Mouse (Mus musculus) yolk sac, embryonic 10.5 days (tissue): ENCODE measurements around the gene Fibcd1.

Source experiments
- DNase-seq: peaks from one replicate; pipeline ENCODE4 v3.0.0-alpha.2; 2017; ENCODE audit warnings: low spot score

Gene Fibcd1

DNA sequence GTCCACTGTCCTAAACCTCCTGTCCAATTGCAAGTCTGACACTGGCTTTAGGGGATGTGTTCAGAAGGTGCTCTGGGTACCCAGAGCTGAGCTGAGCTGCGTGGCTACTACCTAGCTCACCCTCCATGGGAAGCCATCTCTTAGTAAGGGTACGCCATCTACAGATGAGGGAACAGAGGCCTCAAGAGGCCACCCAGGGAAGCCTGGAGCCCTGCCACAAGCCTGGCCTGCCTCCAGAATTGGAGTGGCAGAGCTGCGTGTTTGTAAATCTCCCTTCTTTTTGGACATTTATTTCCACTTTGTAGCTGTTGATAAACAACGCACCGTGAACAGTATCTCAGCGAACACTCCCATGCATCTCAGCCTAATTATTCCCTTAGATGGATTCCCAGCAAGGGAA, 11.4 kb upstream of the Fibcd1 start:
- DNase-seq = no peak

- no peak for DNase-seq
Observed at GRCm38 (mm10) chr2:31855991-31856390, 10.2 kb upstream of the Fibcd1 start.

DNA sequence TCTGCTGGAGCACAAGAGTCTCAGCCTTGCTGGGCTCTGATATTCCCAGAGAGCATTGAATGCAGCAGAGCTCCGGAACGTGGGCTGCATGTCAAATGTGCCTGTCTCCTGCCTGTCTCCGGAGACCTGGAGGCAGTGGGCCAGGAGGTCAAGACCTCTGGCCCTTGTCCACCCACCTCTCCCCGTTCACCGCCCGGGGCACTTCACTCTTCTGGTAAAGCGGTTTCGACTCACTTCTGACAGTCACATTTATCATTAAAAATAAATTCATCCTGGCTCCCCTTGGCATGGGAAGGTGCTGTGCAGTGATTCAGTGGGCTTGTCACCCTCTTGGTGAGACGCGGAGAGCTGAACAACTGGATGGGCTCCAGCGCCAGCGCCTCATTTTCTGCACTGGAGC, 4.3 kb upstream of the Fibcd1 start:
- DNase-seq = no peak

GRCm38 (mm10) chr2:31847908-31848307, 2.1 kb upstream of the Fibcd1 start:
- peak; percentile 30 for DNase-seq

- no peak for DNase-seq
Observed at GRCm38 (mm10) chr2:31846692-31847660, 1.2 kb upstream of the Fibcd1 start.

DNA sequence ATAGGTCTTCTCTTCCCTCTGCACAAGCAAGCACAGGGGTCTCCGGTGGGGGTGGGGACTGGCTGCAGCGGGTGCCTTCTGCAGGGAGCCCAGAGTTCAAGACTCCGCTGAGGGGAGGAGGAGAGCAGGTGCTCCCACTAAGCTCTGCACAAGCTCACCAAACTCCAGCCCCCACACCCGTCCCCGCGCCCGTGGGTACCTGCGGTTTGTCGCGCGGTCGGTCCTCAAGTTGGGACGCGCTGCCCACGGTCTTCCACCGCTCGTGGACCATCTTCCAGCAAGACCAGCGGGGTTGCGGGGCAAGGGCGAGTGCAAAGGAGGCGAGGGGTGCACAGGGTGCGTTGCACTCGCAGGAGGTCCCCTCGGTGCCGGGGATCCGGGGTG, 301 bp downstream of the Fibcd1 start:
- DNase-seq = no peak

DNA sequence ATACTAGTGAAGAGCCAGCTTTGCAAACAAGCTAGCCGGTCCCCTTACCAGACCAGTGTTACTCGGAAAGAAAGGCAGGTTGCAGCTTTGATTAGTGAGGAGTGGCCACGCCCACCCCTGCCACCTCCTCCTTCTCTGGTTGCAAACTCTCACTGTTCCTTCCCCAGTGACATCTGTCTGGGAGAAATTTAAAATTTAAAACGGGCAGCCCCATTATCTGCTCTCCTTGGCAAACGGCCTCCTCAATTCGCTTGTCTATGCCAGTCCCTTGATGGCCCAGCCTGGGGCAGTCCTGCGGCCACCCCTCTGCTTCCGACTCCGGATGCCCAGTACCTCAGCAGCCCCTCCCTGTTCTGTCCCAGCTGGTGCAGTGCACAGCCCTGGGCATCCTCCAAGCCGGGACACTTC, 1.1 kb downstream of the Fibcd1 start:
- no peak for DNase-seq

- peak; percentile 31 for DNase-seq
Observed at GRCm38 (mm10) chr2:31838868-31839267, 6.9 kb downstream of the Fibcd1 start.

GRCm38 (mm10) chr2:31836985-31837384, 8.8 kb downstream of the Fibcd1 start:
- no peak for DNase-seq

DNA sequence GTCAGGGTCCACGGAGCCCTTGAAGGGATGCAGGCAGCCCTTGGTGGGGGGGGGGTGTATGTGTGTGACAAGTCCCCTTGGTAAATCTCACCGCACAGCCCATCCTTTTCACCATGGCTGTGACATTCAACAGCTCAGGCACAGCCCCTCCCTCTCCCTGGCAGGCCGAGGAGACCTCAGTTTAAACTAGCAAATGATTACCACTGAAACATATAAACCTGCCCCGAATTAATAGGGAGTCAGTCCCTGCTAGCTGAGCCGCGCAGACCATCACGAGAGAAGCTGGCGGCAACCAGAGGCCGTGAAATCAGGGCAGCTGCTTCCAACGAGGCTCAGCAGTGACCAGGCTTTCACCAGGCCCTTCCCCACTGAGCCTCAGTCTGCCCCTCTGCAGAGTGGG, 9.7 kb downstream of the Fibcd1 start:
- no peak for DNase-seq

GRCm38 (mm10) chr2:31828311-31828825, 17.4 kb downstream of the Fibcd1 start:
- DNase-seq = no peak

GRCm38 (mm10) chr2:31827877-31828276, 17.9 kb downstream of the Fibcd1 start:
- DNase-seq = no peak

DNA sequence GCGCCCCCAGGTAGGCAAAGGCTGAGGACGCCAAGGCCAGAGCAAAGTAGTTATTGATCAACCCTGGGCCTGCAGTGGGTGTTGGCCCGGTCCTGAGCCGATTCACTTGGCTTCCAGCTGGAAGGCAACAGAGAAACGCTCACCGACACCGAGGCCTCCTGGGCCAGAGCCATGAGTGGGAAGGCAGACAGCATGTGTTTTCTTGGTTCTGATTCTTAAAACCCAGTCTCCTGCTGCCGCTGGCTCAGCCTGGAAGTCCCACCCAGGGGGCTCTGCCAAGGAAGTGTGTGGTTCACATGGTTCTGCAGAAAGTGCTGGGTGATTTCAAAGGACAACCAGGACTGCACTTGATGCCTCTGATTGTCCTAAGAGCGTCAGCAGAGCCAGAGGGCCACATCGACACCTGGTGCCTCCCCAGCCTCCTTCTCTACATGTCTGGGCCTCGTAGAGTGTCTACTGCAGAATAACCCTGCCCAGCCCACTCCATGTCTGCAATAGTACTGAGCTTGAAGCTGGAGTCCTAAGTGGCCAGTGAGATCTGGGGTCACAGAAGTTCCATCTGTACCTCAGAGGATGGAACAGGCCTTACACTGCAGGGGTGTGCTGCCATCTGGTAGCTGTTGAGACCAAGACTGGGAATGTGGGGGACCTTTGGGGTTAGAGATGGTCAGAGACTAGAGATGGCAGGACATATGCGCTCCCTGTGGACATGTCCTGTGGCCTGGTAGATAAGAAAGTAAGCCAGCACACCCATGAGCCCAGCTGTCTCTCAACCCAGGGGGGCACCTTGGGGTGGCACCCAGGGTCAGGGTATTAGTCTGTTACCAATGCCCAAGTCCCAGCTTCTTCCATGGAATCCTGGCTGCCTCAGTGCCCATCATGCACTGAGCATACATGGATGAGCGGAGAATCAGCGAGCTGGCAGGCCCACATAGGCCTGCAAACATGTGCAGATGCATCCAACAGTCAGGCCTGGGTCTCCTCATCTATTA, 19.4 kb downstream of the Fibcd1 start:
- no peak for DNase-seq

DNA sequence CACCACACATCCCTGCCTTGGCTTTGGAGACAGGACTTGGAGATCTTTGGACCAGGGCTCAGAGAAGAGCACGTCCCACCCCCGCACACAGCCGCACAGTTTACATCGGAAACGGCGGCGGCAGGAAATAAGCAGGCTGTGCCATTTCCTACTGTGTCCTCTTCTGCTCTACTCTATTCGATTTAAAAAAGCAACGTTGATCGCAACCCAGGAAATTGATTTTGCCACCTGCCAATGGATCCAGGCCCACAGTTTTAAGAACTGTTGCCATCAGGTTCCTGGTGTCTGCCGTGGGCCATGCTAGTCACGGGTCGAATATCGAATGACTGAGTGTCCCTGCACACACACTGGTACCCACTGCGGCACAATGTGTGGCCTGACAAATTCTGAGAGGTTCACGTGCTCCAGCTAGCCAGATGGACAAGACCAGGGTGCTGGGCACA, 20.3 kb downstream of the Fibcd1 start:
- no peak for DNase-seq

- no peak for DNase-seq
Observed at GRCm38 (mm10) chr2:31823933-31824730, 21.7 kb downstream of the Fibcd1 start.

- no peak for DNase-seq
Observed at GRCm38 (mm10) chr2:31822524-31823371, 23.1 kb downstream of the Fibcd1 start.

GRCm38 (mm10) chr2:31815367-31815766, 30.4 kb downstream of the Fibcd1 start:
- DNase-seq = peak; percentile 48

GRCm38 (mm10) chr2:31814699-31815098, 31.1 kb downstream of the Fibcd1 start:
- DNase-seq = no peak

DNA sequence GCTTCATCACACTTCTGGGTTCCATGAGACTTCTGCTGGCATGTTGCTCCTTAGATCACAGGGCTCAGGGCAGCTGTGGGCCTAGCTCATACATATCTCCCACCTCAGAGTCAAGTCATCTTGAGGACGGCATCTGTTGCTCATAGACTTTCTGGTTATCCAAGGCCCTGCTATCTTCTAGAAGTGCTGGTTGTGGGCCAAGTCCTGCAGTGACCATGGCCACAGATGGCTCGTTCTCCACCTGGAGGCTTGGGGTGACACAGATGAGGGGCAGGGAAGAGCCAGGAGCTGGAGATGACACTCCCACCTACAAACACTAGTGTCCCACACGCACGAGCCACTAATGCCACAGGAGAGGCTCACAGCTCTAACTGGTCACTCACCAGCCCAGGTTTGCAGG, 32.2 kb downstream of the Fibcd1 start:
- no peak for DNase-seq
